Mouse (Mus musculus) large intestine, adult 2 months (tissue): ENCODE results near the gene BC048671. TPM values are rescaled to one million over a fixed set of nuclear protein-coding genes. Genes with fewer than 3 reads are reported as not detected.

Source experiments
- DNase-seq: peaks from one replicate; pipeline ENCODE4 v3.0.0-alpha.2; 2012; ENCODE audit warnings: low read depth, low spot score
- WGBS: fragments of 180-500 bp; shearing (Covaris S2); methylation state at CpG from one replicate; pipeline ENCODE4 v1.1.7; 2018; 5-methylcytosine and 5-hydroxymethylcytosine counted together
- polyA plus RNA-seq: library from polyadenylated mRNA; depleted of rRNA; stranded (reverse); fragments of >200 nt; gene quantifications from 2 replicates; pipeline ENCODE4 v1.2.3, GENCODE M21; 2012; rRNA removed

The BC048671 gene
- polyA plus RNA-seq, 1 experiment: not detected

DNA sequence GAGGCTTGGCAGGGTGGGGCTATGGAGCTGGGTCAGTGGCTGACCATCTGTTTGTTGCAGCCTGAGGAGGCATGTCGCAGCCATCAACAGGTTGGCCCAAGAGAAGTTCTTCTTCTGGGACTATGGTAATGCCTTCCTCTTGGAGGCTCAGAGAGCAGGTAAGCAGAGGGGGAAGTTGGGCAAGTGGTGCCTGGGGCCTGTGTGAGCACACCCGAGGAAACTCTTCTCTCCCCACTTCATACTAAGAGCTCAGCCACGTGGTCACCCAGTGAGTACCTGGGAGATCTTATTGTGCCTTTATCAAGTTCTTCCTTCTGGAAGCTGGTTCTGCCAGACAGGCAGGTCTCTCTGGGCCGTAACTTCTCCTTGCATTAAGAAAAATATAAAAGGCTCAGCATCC is 46.2 kb downstream of the BC048671 start:
- WGBS: 63% methylated on average over 4 of the region's 4 CpGs
- DNase-seq: no peak

DNA sequence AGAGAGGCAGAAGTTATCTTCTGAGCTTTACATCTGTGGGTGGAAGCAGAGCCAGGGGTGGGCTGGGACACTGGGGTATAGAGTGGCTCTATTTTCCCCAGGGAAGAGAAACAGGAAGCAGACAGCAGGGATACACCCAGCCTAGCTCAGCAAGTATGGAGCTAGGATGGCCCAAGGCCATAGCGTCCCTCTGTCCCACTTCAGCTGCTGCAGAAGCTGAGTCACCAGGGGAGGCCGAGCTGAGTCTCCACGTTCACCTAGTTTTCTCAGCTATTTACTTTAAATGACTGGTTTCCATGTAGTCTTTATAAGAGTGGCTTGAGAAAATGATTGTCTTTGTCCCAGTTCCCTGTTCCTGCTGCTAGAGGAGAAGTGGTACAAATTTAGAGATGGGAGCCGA is 47.5 kb downstream of the BC048671 start:
- no peak for DNase-seq
- WGBS: 32% methylated on average over 4 of the region's 4 CpGs

DNA sequence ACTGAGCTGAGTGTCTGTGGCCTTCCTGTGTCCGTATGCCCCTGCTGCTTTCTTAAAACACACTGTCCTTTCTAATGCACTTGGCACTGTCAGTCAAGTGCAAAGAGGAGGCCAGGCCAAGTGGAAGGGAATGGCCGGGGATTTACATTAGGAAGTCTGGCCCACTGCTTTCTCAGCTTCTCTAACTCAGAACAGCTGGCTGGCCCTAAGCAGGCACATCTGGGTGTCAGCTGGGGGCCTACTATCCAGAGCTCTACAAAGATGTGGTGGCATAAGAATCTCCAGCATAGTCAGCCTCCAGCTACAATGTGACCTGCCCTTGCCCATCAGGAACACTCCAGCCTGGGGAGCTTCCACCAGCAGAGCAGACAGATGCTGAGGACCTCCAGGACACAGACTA is 49.0 kb downstream of the BC048671 start:
- DNase-seq: no peak
- WGBS: 69% methylated on average over 2 of the region's 2 CpGs

Other genes starting within 250 kb of the BC048671 start
- not detected in 2 replicates for gene Vmn1r49, start 222.7 kb upstream of the BC048671 start, polyA plus RNA-seq
- gene Vmn1r50, start 199.8 kb upstream of the BC048671 start, polyA plus RNA-seq: not detected in 2 replicates
- gene Vmn1r51, start 178.6 kb upstream of the BC048671 start, polyA plus RNA-seq: not detected in 2 replicates
- not detected in 2 replicates for gene Vmn1r52, start 126.4 kb upstream of the BC048671 start, polyA plus RNA-seq
- gene V1ra8, start 98.4 kb upstream of the BC048671 start, polyA plus RNA-seq: not detected in 2 replicates
- gene Vmn1r53, start 76.8 kb upstream of the BC048671 start, polyA plus RNA-seq: 0.14 TPM in 1 of 2 replicates, not detected in the other
- not detected in 2 replicates for gene Vmn1r54, start 54.9 kb upstream of the BC048671 start, polyA plus RNA-seq
- gene Chst13, start 24.0 kb downstream of the BC048671 start, polyA plus RNA-seq: 0.12 and 0.45 TPM in 2 replicates
- 0.03 TPM in 1 of 2 replicates, not detected in the other for gene Uroc1, start 32.1 kb downstream of the BC048671 start, polyA plus RNA-seq
- gene Zxdc, start 68.3 kb downstream of the BC048671 start, polyA plus RNA-seq: 9.3 and 13.1 TPM in 2 replicates
- gene Cfap100, start 127.6 kb downstream of the BC048671 start, polyA plus RNA-seq: 0.08 and 0.30 TPM in 2 replicates
- 5.4 and 7.6 TPM in 2 replicates for gene Klf15, start 161.4 kb downstream of the BC048671 start, polyA plus RNA-seq
- gene Aldh1l1, start 185.2 kb downstream of the BC048671 start, polyA plus RNA-seq: 70.1 and 86.7 TPM in 2 replicates